Mouse (Mus musculus) heart, embryonic 15.5 days (tissue): ENCODE data around the gene Scpep1. TPM values are rescaled to one million over a fixed set of nuclear protein-coding genes. Genes with fewer than 3 reads are reported as not detected.

Experiments
- ATAC-seq: fragments of 200-750 bp; cut with Nextera tagmentation; replicated peaks from 2 replicates; pipeline ENCODE4 v1.8.0; 2017; ENCODE audit warnings: low read depth, moderate TSS enrichment; ENCODE audit not compliant: insufficient number of reproducible peaks, insufficient read depth, low FRiP score
- H3K27ac ChIP-seq: fragments of 300-500 bp; sonication (generic); 2 replicates; pipeline ENCODE4 v1.5.1; 2015; ENCODE audit warnings: mild to moderate bottlenecking, inconsistent platforms
- H3K27me3 ChIP-seq: fragments of 300-500 bp; sonication (generic); 2 replicates; pipeline ENCODE4 v1.6.1; 2015; ENCODE audit warnings: inconsistent platforms
- H3K36me3 ChIP-seq: fragments of 300-500 bp; sonication (generic); 2 replicates; pipeline ENCODE4 v1.6.1; 2015; ENCODE audit warnings: mild to moderate bottlenecking, inconsistent platforms
- H3K4me1 ChIP-seq: fragments of 300-500 bp; sonication (generic); replicated peaks from 2 replicates; pipeline ENCODE4 v1.6.1; 2015; ENCODE audit warnings: inconsistent platforms
- H3K4me2 ChIP-seq: fragments of 300-500 bp; sonication (generic); 2 replicates; pipeline ENCODE4 v1.6.1; 2015; ENCODE audit warnings: inconsistent platforms, mild to moderate bottlenecking, moderate library complexity
- H3K4me3 ChIP-seq: fragments of 300-500 bp; sonication (generic); 2 replicates; pipeline ENCODE4 v1.5.1; 2015; ENCODE audit warnings: mild to moderate bottlenecking, inconsistent platforms
- H3K9ac ChIP-seq: fragments of 300-500 bp; sonication (generic); 2 replicates; pipeline ENCODE4 v1.6.1; 2015; ENCODE audit warnings: mild to moderate bottlenecking, inconsistent platforms
- H3K9me3 ChIP-seq: fragments of 300-500 bp; sonication (generic); replicated peaks from 2 replicates; pipeline ENCODE4 v1.6.1; 2016; ENCODE audit warnings: inconsistent platforms
- WGBS: fragments of 180-500 bp; shearing (Covaris S2); methylation state at CpG from one replicate; pipeline ENCODE4 v1.1.7; 2015; ENCODE audit warnings: mixed read lengths; 5-methylcytosine and 5-hydroxymethylcytosine counted together
- polyA plus RNA-seq: library from polyadenylated mRNA; unstranded; fragments of >200 nt; fragmentation: Nextera tagmentation; extraction: Ambion mirVana; gene quantifications from 2 replicates; pipeline ENCODE4 v1.2.1, GENCODE M21; 2015

Gene Scpep1
- polyA plus RNA-seq, 1 experiment from 2014 or later: 44.2 TPM

DNA sequence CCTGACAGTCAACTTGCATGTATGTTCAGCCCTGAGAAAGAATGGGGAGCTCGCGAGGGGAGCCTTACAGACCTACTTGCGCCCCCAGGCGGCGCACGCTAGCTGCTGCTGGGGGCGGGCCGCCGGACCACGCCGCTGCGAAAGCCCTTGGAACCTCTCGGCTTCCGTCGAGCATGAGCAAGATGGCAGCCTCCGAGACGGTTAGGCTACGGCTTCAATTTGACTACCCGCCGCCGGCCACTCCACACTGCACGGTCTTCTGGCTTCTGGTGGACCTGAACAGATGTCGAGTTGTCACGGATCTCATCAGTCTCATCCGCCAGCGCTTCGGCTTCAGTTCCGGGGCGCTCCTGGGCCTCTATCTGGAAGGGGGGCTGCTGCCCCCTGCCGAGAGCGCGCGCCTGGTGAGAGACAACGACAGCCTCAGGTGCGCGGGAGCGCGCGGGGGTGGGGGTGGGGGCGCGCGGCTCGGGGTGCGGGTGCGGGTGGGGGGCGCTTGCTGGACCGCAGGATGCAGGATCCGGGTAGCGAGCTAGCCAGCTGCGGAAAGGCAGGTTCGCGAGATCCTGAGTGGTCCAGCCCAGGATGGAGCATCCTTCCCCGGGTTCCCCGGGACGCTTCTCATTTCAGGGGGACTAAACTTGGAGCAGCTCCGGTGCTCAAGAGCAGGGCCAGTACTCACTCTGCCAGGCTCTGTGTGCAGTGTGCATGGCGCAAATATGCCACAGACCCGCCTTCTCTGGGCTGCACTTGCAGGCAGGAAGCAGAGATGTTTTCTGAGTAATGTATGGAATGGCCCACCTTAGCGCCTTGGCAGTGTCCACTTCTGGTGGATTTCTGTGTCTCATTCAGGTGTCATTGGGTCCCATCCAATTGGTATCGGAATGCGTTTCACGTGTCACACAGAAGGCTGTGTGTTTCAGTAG, 18.8 kb upstream of the Scpep1 start:
- Histone ChIP-seq H3K27ac (peak overlapping the region; percentile 86), H3K9me3 (no peaks in the 10 kb centered on the region), H3K4me3 (peak overlapping the region; percentile 77), H3K4me1 (peaks cover 9% of the 10 kb centered on the region), H3K4me2 (peak overlapping the region; percentile 85), H3K36me3 (no peaks in the 10 kb centered on the region), H3K9ac (peak overlapping the region; percentile 70), H3K27me3 (no peaks in the 10 kb centered on the region)
- ATAC-seq: peak; percentile 78
- WGBS: 2% methylated on average over 60 of the region's 62 CpGs

DNA sequence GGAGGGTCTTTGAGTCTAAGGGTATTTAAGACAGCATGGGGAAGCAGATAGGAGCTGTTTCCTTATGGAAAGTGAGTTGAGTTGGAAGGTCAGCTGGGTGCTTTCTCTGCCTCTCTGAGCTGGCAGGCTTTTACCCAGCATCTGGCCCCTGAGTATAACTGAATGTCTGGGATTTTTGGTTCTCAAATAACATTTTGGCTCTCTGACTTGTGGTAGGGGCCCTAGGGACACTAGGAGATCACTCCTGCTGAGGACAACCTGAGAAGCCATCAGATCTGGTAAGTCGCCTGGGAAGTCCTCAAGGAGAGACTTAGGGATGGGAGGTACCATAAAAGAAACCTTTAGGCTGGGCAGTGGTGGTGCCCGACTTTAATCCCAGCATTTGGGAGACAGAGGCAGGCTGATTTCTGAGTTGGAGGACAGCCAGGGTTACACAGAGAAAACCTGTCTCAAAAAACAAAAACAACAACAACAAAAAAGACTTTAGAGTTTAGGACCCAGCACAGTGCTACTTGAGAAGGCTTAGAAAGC, 15.0 kb upstream of the Scpep1 start, which contains the start of gene Coil:
Coil (plus strand) TSS at position 51 of the 531 bp plus-strand sequence.
- Histone ChIP-seq H3K27ac (no peak within 1 kb of the TSS), H3K36me3 (no peaks in the 10 kb centered on the region), H3K27me3 (no peaks in the 10 kb centered on the region), H3K4me2 (no peak within 1 kb of the TSS), H3K9ac (no peak within 1 kb of the TSS), H3K4me3 (no peak within 1 kb of the TSS), H3K9me3 (no peaks in the 10 kb centered on the region), H3K4me1 (peaks cover 9% of the 10 kb centered on the region)
- WGBS: 30% methylated on average over 2 of the region's 2 CpGs
- no peak for ATAC-seq

- H3K4me2 ChIP-seq: no peak within 1 kb of the TSS
- no peaks in the 10 kb centered on the region for H3K36me3 ChIP-seq
- no peak within 1 kb of the TSS for H3K4me3 ChIP-seq
- no peaks in the 10 kb centered on the region for H3K9me3 ChIP-seq
- H3K4me1 ChIP-seq: no peaks in the 10 kb centered on the region
- 68% methylated on average over 3 of the region's 3 CpGs for WGBS
- H3K27ac ChIP-seq: no peak within 1 kb of the TSS
- no peak for ATAC-seq
- no peaks in the 10 kb centered on the region for H3K27me3 ChIP-seq
- no peak within 1 kb of the TSS for H3K9ac ChIP-seq
These were observed 11.7 kb upstream of the Scpep1 start, which contains the start of gene Elobl for GRCm38 (mm10) chr11:88966881-88967361. Gene Elobl (minus strand): TSS chr11:88966931.

DNA sequence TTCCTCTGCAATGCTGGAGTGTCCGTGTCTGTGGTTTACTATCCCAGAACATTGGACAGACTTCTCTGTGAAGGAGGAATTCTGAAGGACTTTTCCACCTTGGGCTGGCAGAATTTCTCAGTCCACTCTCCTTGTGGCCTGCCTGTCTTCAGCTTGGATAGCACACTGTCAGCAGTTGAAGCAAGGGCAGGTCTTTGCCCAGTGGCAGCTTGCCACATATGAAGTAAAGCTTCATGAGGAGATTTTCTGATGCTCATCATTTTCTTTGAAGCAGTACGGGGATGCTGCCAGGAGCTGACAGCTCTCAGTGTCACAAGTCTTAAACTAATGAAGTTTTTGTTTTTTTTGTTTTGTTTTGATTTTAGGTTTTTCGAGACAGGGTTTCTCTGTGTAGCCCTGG, 3.6 kb upstream of the Scpep1 start:
- no peak overlapping the region for H3K4me3 ChIP-seq
- peaks cover 4% of the 10 kb centered on the region; the same call in 1 of the 2 replicates for H3K4me1 ChIP-seq
- H3K27ac ChIP-seq: no peak overlapping the region
- no peak overlapping the region for H3K4me2 ChIP-seq
- H3K9ac ChIP-seq: no peak overlapping the region
- H3K27me3 ChIP-seq: no peaks in the 10 kb centered on the region
- H3K9me3 ChIP-seq: no peaks in the 10 kb centered on the region
- WGBS: 79% methylated on average over 3 of the region's 3 CpGs
- no peak for ATAC-seq
- H3K36me3 ChIP-seq: no peaks in the 10 kb centered on the region

GRCm38 (mm10) chr11:88954803-88955202, 462 bp downstream of the Scpep1 start:
- no peaks in the 10 kb centered on the region for H3K27me3 ChIP-seq
- H3K36me3 ChIP-seq: no peaks in the 10 kb centered on the region
- H3K9me3 ChIP-seq: no peaks in the 10 kb centered on the region
- H3K4me3 ChIP-seq: peak overlapping the region; percentile 63
- peak overlapping the region; percentile 67 for H3K4me2 ChIP-seq
- under 1% methylated on average over 4 of the region's 4 CpGs for WGBS
- H3K9ac ChIP-seq: peak overlapping the region; percentile 58
- peak overlapping the region; percentile 54 for H3K27ac ChIP-seq
- 0 out of 2 replicates have a peak, but pooled peaks have one; percentile 45 for ATAC-seq
- H3K4me1 ChIP-seq: peaks cover 4% of the 10 kb centered on the region; the same call in 1 of the 2 replicates

- ATAC-seq: no peak
- Histone ChIP-seq H3K9ac (no peak overlapping the region), H3K9me3 (no peaks in the 10 kb centered on the region), H3K36me3 (no peaks in the 10 kb centered on the region), H3K4me2 (no peak overlapping the region), H3K4me3 (no peak overlapping the region), H3K4me1 (peaks cover 4% of the 10 kb centered on the region; the same call in 1 of the 2 replicates), H3K27me3 (no peaks in the 10 kb centered on the region), H3K27ac (no peak overlapping the region)
- WGBS: 88% methylated on average over 3 of the region's 3 CpGs
These were observed 1.7 kb downstream of the Scpep1 start for GRCm38 (mm10) chr11:88953582-88953981.

- H3K27me3 ChIP-seq: no peaks in the 10 kb centered on the region
- no peak overlapping the region for H3K27ac ChIP-seq
- WGBS: 90% methylated on average over 5 of the region's 5 CpGs
- no peaks in the 10 kb centered on the region for H3K36me3 ChIP-seq
- ATAC-seq: no peak
- H3K4me1 ChIP-seq: peaks cover 4% of the 10 kb centered on the region; the same call in 1 of the 2 replicates
- H3K9me3 ChIP-seq: no peaks in the 10 kb centered on the region
- no peak overlapping the region for H3K4me2 ChIP-seq
- H3K4me3 ChIP-seq: no peak overlapping the region
- H3K9ac ChIP-seq: no peak overlapping the region
These were observed 3.1 kb downstream of the Scpep1 start for GRCm38 (mm10) chr11:88952117-88952516.

DNA sequence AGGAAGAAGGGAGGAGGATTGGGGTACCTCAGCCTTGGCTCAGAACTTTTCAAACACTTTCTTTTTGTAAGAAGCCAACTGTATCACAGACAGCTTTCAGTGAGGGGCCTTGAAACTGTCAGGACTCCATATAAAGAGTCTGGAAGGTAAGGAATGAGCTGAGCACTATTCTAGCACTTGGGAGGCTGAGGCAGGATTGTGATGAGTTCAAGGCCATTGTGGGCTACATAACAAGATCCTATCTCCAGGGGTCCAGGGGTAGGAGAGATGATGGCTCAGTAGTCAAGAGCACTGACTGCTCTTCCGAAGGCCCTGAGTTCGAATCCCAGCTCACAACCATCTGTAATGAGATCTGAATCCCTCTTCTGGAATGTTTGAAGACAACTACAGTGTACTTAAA, 3.7 kb downstream of the Scpep1 start:
- no peaks in the 10 kb centered on the region; the same call in 1 of the 2 replicates for H3K36me3 ChIP-seq
- no peak overlapping the region for H3K27ac ChIP-seq
- H3K4me3 ChIP-seq: no peak overlapping the region
- no peaks in the 10 kb centered on the region for H3K9me3 ChIP-seq
- no peak for ATAC-seq
- WGBS: 86% methylated on average over 2 of the region's 2 CpGs
- H3K4me2 ChIP-seq: no peak overlapping the region
- H3K27me3 ChIP-seq: no peaks in the 10 kb centered on the region
- H3K9ac ChIP-seq: no peak overlapping the region
- H3K4me1 ChIP-seq: peaks cover 4% of the 10 kb centered on the region; the same call in 1 of the 2 replicates

- Histone ChIP-seq H3K4me1 (peaks cover 4% of the 10 kb centered on the region; the same call in 1 of the 2 replicates), H3K27me3 (no peaks in the 10 kb centered on the region), H3K36me3 (no peaks in the 10 kb centered on the region; the same call in 1 of the 2 replicates), H3K4me3 (no peak overlapping the region), H3K4me2 (no peak overlapping the region), H3K9me3 (no peaks in the 10 kb centered on the region), H3K27ac (no peak overlapping the region), H3K9ac (no peak overlapping the region)
- no peak for ATAC-seq
- 74% methylated on average over 13 of the region's 13 CpGs for WGBS
These were observed 4.5 kb downstream of the Scpep1 start for GRCm38 (mm10) chr11:88950640-88951250.

GRCm38 (mm10) chr11:88949802-88950639, 5.2 kb downstream of the Scpep1 start:
- ATAC-seq: no peak

More at GRCm38 (mm10) chr11:88949802-88950639, 5.2 kb downstream of the Scpep1 start:
- 78% methylated on average over 8 of the region's 8 CpGs for WGBS
- H3K9ac ChIP-seq: no peak overlapping the region
- no peak overlapping the region for H3K4me3 ChIP-seq
- H3K27ac ChIP-seq: no peak overlapping the region
- peaks cover 2% of the 10 kb centered on the region for H3K36me3 ChIP-seq
- H3K4me2 ChIP-seq: no peak overlapping the region
- no peaks in the 10 kb centered on the region; the same call in 1 of the 2 replicates for H3K4me1 ChIP-seq
- no peaks in the 10 kb centered on the region for H3K9me3 ChIP-seq
- H3K27me3 ChIP-seq: no peaks in the 10 kb centered on the region
